Mouse (Mus musculus): ENCODE measurements around the gene B4galnt3.

DNA sequence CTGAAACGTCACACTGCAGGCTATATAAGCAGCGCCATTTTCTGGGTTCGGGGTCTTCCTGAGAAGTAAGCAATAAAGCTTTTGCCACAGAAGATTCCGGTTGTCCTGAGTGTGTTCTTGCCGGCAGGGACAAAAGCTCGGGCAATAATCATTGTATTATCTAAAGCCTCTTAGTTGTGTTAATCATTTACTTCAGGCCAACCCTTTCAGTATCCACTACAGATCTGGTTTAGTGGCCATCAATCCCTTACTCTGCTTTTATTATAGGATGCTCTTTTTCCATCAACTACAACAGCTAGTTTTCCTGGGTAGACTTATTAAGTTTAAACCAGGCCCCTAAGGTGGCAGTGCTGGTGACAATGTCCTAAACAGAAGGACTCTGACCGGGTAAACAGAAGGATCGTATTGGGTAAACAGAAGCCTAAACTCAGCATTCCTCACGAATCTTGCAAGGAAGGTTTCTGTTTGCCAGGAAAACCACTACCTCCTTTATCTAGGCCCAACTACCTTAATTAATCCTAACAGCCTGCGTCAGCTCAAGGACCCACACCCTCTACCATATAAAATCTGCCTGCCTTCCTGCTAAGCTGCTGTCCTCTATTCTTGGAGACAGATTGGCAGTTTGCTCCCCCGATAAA lies 24.1 kb upstream of the B4galnt3 start:
- TF ChIP-seq POLR2AphosphoS2 (IDR thresholded peaks at IDR 0.05; ENCODE audit: insufficient read length, low read depth) (no peak), POLR2A (IDR thresholded peaks at IDR 0.05; ENCODE audit: insufficient read length, low read depth) (no peak), CEBPB (IDR thresholded peaks at IDR 0.05; ENCODE audit: insufficient read depth, poor library complexity, severe bottlenecking) (no peak), MAX (IDR thresholded peaks at IDR 0.05; ENCODE audit: low read depth) (no peak), TCF12 (IDR thresholded peaks at IDR 0.05; ENCODE audit: insufficient read depth, poor library complexity, severe bottlenecking) (no peak), MYOD1 (IDR thresholded peaks at IDR 0.05; ENCODE audit: control insufficient read depth in 1 of 3, insufficient read length in 2 of 3, low read depth in 2 of 3) (no peak), MYOG (IDR thresholded peaks at IDR 0.05; ENCODE audit: control insufficient read depth in 1 of 3, insufficient read depth in 1 of 3, insufficient read length in 2 of 3, low read depth in 2 of 3) (no peak), USF1 (IDR thresholded peaks at IDR 0.05; ENCODE audit: low read depth) (no peak), E2F4 (IDR thresholded peaks at IDR 0.05; ENCODE audit: insufficient read depth) (no peak), TCF3 (IDR thresholded peaks at IDR 0.05; ENCODE audit: insufficient read length, low read depth) (no peak), SRF (IDR thresholded peaks at IDR 0.05; ENCODE audit: control insufficient read depth, insufficient read length, low read depth) (no peak)
